Mouse (Mus musculus) T-cell, adult 2 months (primary cell): Measurements from ENCODE around the gene Sumo1.
"Not testable (repeated sequence)": the region's sequence is repeated elsewhere in the genome, so short reads cannot be mapped to it uniquely, and the experiment has no call there.

Source experiments
- DNase-seq: peaks from one replicate; pipeline ENCODE4 v3.0.0; 2022; ENCODE audit warnings: low spot score

Sumo1 gene

GRCm38 (mm10) chr1:59636349-59636748 lies 34.3 kb downstream of the Sumo1 start:
- DNase-seq, result no peak

GRCm38 (mm10) chr1:59633056-59633455 lies 37.6 kb downstream of the Sumo1 start:
- no peak for DNase-seq

- DNase-seq, result no peak
Observed at GRCm38 (mm10) chr1:59631986-59632659, 38.5 kb downstream of the Sumo1 start.

GRCm38 (mm10) chr1:59630356-59630755 lies 40.3 kb downstream of the Sumo1 start:
- not testable (repeated sequence) for DNase-seq

- no peak for DNase-seq
Observed at GRCm38 (mm10) chr1:59629194-59629593, 41.4 kb downstream of the Sumo1 start.

GRCm38 (mm10) chr1:59625410-59625809 lies 45.2 kb downstream of the Sumo1 start:
- no peak for DNase-seq

- peak; percentile 55 for DNase-seq
Observed at GRCm38 (mm10) chr1:59623325-59624017, 47.2 kb downstream of the Sumo1 start.

GRCm38 (mm10) chr1:59619201-59619600 lies 51.4 kb downstream of the Sumo1 start:
- DNase-seq, result no peak

GRCm38 (mm10) chr1:59615021-59615420 lies 55.6 kb downstream of the Sumo1 start:
- no peak for DNase-seq

- peak; percentile 57 for DNase-seq
Observed at GRCm38 (mm10) chr1:59613795-59614194, 56.8 kb downstream of the Sumo1 start.

- no peak for DNase-seq
Observed at GRCm38 (mm10) chr1:59610929-59611328, 59.7 kb downstream of the Sumo1 start.

GRCm38 (mm10) chr1:59609896-59610295 lies 60.7 kb downstream of the Sumo1 start:
- no peak for DNase-seq

GRCm38 (mm10) chr1:59609458-59609857 lies 61.2 kb downstream of the Sumo1 start:
- DNase-seq, result peak; percentile 32

- DNase-seq, result peak; percentile 48
Observed at GRCm38 (mm10) chr1:59608920-59609319, 61.7 kb downstream of the Sumo1 start.

- DNase-seq, result peak; percentile 38
Observed at GRCm38 (mm10) chr1:59608125-59608762, 62.4 kb downstream of the Sumo1 start.

GRCm38 (mm10) chr1:59607071-59607470 lies 63.6 kb downstream of the Sumo1 start:
- DNase-seq, result no peak

GRCm38 (mm10) chr1:59606479-59606878 lies 64.2 kb downstream of the Sumo1 start:
- DNase-seq, result no peak

- no peak for DNase-seq
Observed at GRCm38 (mm10) chr1:59603893-59604292, 66.7 kb downstream of the Sumo1 start.

GRCm38 (mm10) chr1:59603417-59603712 lies 67.3 kb downstream of the Sumo1 start:
- DNase-seq, result no peak

- DNase-seq, result peak; percentile 66
Observed at GRCm38 (mm10) chr1:59602531-59603416, 67.9 kb downstream of the Sumo1 start.

- DNase-seq, result no peak
Observed at GRCm38 (mm10) chr1:59595609-59596008, 75.0 kb downstream of the Sumo1 start.

GRCm38 (mm10) chr1:59594586-59595266 lies 75.9 kb downstream of the Sumo1 start:
- no peak for DNase-seq
